Mouse (Mus musculus) MEL (cell line): ENCODE results near the gene Lbr. TPM values are rescaled to one million over a fixed set of nuclear protein-coding genes. Genes with fewer than 3 reads are reported as not detected.

Experiments
- DNase-seq: peaks from one replicate; pipeline ENCODE4 v3.0.0; 2011; ENCODE audit warnings: low read depth, low spot score
- H3K27ac ChIP-seq: 2 replicates; pipeline ENCODE4 v1.5.1; 2012; ENCODE audit warnings: low read depth, mild to moderate bottlenecking, control low read depth, low read length, moderate library complexity; ENCODE audit not compliant: control insufficient read depth
- H3K27me3 ChIP-seq, 2 experiments: fragments of 150-350 bp in 1 of 2; sonication (generic) in 1 of 2; 2 replicates each; pipeline ENCODE4 v1.6.1; 2012; ENCODE audit warnings: low read length in 2 of 2, mild to moderate bottlenecking in 2 of 2, improper control_type of control experiment in 1 of 2, moderate library complexity in 1 of 2; ENCODE audit not compliant: insufficient read depth in 2 of 2, control insufficient read depth in 1 of 2
- H3K36me3 ChIP-seq, 2 experiments: 2 replicates each; pipeline ENCODE4 v1.6.1; 2012 to 2014; ENCODE audit warnings: low read length in 2 of 2, improper control_type of control experiment in 1 of 2, inconsistent platforms in 1 of 2, mild to moderate bottlenecking in 1 of 2; ENCODE audit not compliant: insufficient read depth in 2 of 2, control insufficient read depth in 1 of 2
- H3K4me1 ChIP-seq, 2 experiments: fragments of 150-350 bp in 1 of 2; sonication (generic) in 1 of 2; 2 replicates each; pipeline ENCODE4 v1.6.1; 2012; ENCODE audit warnings: low read length in 2 of 2, improper control_type of control experiment in 1 of 2, mild to moderate bottlenecking in 1 of 2; ENCODE audit not compliant: insufficient read depth in 2 of 2, control insufficient read depth in 1 of 2
- H3K4me3 ChIP-seq, 2 experiments: fragments of 150-350 bp in 1 of 2; sonication (generic) in 1 of 2; 2 replicates each; pipeline ENCODE4 v1.5.1; 2012; ENCODE audit warnings: low read depth in 2 of 2, low read length in 2 of 2, mild to moderate bottlenecking in 2 of 2, moderate library complexity in 2 of 2, control low read depth in 1 of 2, improper control_type of control experiment in 1 of 2; ENCODE audit not compliant: control insufficient read depth in 1 of 2, insufficient read depth in 1 of 2
- H3K79me2 ChIP-seq: 2 replicates; pipeline ENCODE4 v1.6.1; 2012; ENCODE audit warnings: mild to moderate bottlenecking, low read length, moderate library complexity; ENCODE audit not compliant: control insufficient read depth, poor library complexity, insufficient read depth
- H3K9ac ChIP-seq: 2 replicates; pipeline ENCODE4 v1.6.1; 2012; ENCODE audit warnings: low read depth, mild to moderate bottlenecking, control low read depth, low read length, moderate library complexity; ENCODE audit not compliant: control insufficient read depth, poor library complexity, severe bottlenecking
- H3K9me3 ChIP-seq: fragments of 150-350 bp; sonication (generic); replicated peaks from 2 replicates; pipeline ENCODE4 v1.6.1; 2012; ENCODE audit warnings: mild to moderate bottlenecking, low read length, improper control_type of control experiment, moderate library complexity; ENCODE audit not compliant: insufficient read depth
- CTCF ChIP-seq, 3 experiments: IDR thresholded peaks in 2 of 3; conservative IDR thresholded peaks in 1 of 3; 2 replicates each; pipeline ENCODE4 v1.5.1; 2011 to 2012; ENCODE audit warnings: low read length in 3 of 3, low read depth in 2 of 3, mild to moderate bottlenecking in 2 of 3, improper control_type of control experiment in 1 of 3, inconsistent platforms in 1 of 3, mixed read lengths in 1 of 3, moderate library complexity in 1 of 3; ENCODE audit not compliant: control insufficient read depth in 1 of 3, insufficient read depth in 1 of 3, poor library complexity in 1 of 3, severe bottlenecking in 1 of 3
- GABPA ChIP-seq: IDR thresholded peaks from 2 replicates; pipeline ENCODE4 v1.6.1; 2012; ENCODE audit warnings: low read depth, mild to moderate bottlenecking, inconsistent platforms, low read length, improper control_type of control experiment, moderate library complexity
- polyA plus RNA-seq, 2 experiments: library from polyadenylated mRNA; stranded (reverse) in 1 of 2; unstranded in 1 of 2; fragments of >175 nt in 1 of 2; fragments of >200 nt in 1 of 2; gene quantifications; 2 replicates each; pipeline versions ENCODE4 v1.2.1 to v1.2.4; 2012; ENCODE audit warnings: low replicate concordance in 2 of 2, low read depth in 1 of 2; ENCODE audit not compliant: insufficient read length in 2 of 2, insufficient read depth in 1 of 2, missing spikeins in 1 of 2
- total RNA-seq: library from RNA; depleted of rRNA; stranded (reverse); fragments of 300-350 nt; gene quantifications from 2 replicates; pipeline ENCODE4 v1.2.3, GENCODE M21; 2012; rRNA removed

The Lbr gene
- total and polyA plus RNA-seq, 3 experiments: 106 to 120 TPM; not detected in 1

- Histone ChIP-seq H3K4me1 (no peaks in the 10 kb centered on the region), H3K9ac (no peak overlapping the region), H3K36me3 (no peaks in the 10 kb centered on the region), H3K9me3 (no peaks in the 10 kb centered on the region), H3K4me3 (no peak overlapping the region), H3K27me3 (no peaks in the 10 kb centered on the region), H3K79me2 (no peaks in the 10 kb centered on the region), H3K27ac (no peak overlapping the region)
- peak; percentile 8 for DNase-seq
- TF ChIP-seq CTCF (IDR thresholded peaks at IDR 0.05 in 2 of 3, conservative IDR thresholded peaks at IDR 0.05 in 1 of 3; ENCODE audit: control insufficient read depth in 1 of 3, insufficient read depth in 1 of 3, low read depth in 2 of 3, low read length in 3 of 3, poor library complexity in 1 of 3, severe bottlenecking in 1 of 3) (peak; percentile 33 to 58 (median 42)), GABPA (no peak)
These were observed 73.5 kb downstream of the Lbr start for GRCm38 (mm10) chr1:181769392-181769791.

Other genes with a start within 250 kb of the Lbr start
- gene Enah, start 176.9 kb upstream of the Lbr start, total RNA-seq: 0.69 and 1.4 TPM in 2 replicates
- gene Enah, start 176.9 kb upstream of the Lbr start, polyA plus RNA-seq: under 1 TPM in 1 of 2 experiments, not detected in 1; 0.45 TPM